Comparison of ENCODE assay signal across 8 mouse cellular contexts in the genomic region with DNA sequence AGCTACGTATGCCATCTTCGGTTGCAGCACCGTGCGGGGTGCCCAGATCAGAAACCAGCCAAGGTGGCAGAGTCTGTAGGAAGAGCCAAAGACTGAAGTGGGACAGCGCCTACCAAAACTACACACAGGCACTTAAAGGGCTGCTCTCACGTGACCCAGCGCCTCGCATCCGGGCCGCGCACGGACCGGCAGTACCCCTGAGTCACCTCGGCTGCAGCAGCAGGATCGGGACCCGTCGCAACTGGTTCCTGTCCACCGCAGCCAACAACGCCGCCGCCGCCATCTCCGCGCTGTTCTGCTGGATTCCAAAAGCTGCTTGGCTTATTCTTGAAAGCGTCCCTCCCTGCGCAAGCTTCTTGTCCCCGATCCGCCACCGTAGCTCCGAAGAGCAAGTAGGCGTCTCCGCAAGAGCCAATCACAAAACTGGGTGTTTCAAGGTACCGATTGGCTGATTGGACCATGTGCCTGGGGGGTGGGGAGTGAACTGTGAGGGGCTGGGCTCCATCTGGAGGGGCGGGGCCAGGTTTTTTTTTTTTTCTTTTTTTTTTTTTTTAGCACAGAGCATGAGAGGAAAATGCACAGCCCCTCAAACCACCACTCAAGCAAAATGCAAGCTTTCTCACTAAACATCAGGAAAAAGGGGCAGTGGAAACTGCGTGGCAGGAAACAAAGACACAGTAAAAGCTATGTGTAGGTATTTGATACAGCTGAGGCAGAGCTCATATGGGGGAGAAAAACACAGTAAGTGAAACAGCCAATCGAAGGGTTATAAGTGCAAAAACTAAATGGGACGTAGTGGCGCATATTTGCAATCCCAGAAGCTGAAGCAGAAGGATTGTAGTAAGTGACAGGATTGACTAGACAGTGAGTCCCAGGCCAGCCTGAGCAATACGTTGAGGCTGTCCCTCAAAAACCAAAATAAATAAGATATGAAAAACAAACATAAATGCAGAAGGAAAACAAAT. TPM values are rescaled to one million over a fixed set of nuclear protein-coding genes. Genes with fewer than 3 reads are reported as not detected.
DNase-seq lines count a peak whose midpoint lies in the region; ATAC-seq and TF ChIP-seq lines count a peak whose summit lies in the region.

A gene (minus strand): TSS at position 404 of the 965 bp plus-strand sequence.

- no peaks in the 10 kb centered on the region for H3K27me3 ChIP-seq in forebrain, embryonic 15.5 days

- TF ChIP-seq CTCF in lung, adult 2 months (IDR thresholded peaks at IDR 0.05; ENCODE audit: insufficient read depth, low read length) = no peak

- H3K4me1 ChIP-seq in ES-E14 (ENCODE audit: control insufficient read depth in 2 of 2, insufficient read depth in 2 of 2, low read length in 2 of 2, poor library complexity in 1 of 2) = 0 out of 4 replicates have a peak, but pooled peaks cover 0 to 3% of the 10 kb centered on the region in 2 experiments
- H3K4me1 ChIP-seq in forebrain, embryonic 15.5 days = peaks cover 20% of the 10 kb centered on the region
- H3K4me1 ChIP-seq in lung, adult 2 months (ENCODE audit: control insufficient read depth, insufficient read depth, low read length) = no peaks in the 10 kb centered on the region

- in situ Hi-C loops in ES-E14 (cut with MboI; ENCODE audit: low sequenced_read_pairs in 2 of 2, unreplicated experiment in 2 of 2) = no loop called here

- H3K27ac ChIP-seq in ES-E14 (ENCODE audit: insufficient read depth, low read depth, low read length, poor library complexity, severe bottlenecking) = peak within 1 kb of the TSS; percentile 77; the same call in 1 of the 2 replicates
- peak within 1 kb of the TSS; percentile 96 for H3K27ac ChIP-seq in forebrain, embryonic 15.5 days (replicated peaks)

- H3K36me3 ChIP-seq in ES-E14 (ENCODE audit: control insufficient read depth, insufficient read depth, low read length, poor library complexity, severe bottlenecking) = no peaks in the 10 kb centered on the region
- no peaks in the 10 kb centered on the region for H3K36me3 ChIP-seq in forebrain, embryonic 15.5 days

- DNase-seq in ES-E14 (ENCODE audit: low read depth, low spot score) = peak; percentile 92
- peak; percentile 96 for DNase-seq in cerebellum, adult 11-12 months
- peak; percentile 90 for DNase-seq in heart, postnatal 25 days (ENCODE audit: low spot score)
- peak; percentile 94 to 98 for DNase-seq in layer of hippocampus, adult 18-20 months (ENCODE audit: low spot score in 2 of 2)
- DNase-seq in lung, adult 2 months = peak; percentile 96
- peak; percentile 84 to 93 for DNase-seq in thymus, adult 18-20 months

- intact Hi-C loops in heart, postnatal 25 days (cut with DNase I) = loop anchor here (5.0 to 10.0 kb wide), 3 partner anchors 62 to 246 kb away; a partner anchor contains a TSS

- peak; percentile 99 for ATAC-seq in forebrain, embryonic 15.5 days (replicated peaks)
- ATAC-seq in neutrophil, adult 5-6 weeks (ENCODE audit: extremely low read depth, insufficient number of reproducible peaks, low FRiP score, poor library complexity, severe bottlenecking) = peak; percentile 100

- peak within 1 kb of the TSS; percentile 94 for H3K9ac ChIP-seq in ES-E14 (ENCODE audit: insufficient read depth, low read depth, low read length, poor library complexity, severe bottlenecking)
- peak within 1 kb of the TSS; percentile 87 for H3K9ac ChIP-seq in forebrain, embryonic 15.5 days (replicated peaks)

- 4% methylated on average over 39 of the region's 39 CpGs for WGBS in forebrain, embryonic 15.5 days
- 3% methylated on average over 39 of the region's 39 CpGs for WGBS in lung, adult 2 months

- H3K4me2 ChIP-seq in forebrain, embryonic 15.5 days (replicated peaks) = peak within 1 kb of the TSS; percentile 52

- H3K4me3 ChIP-seq in ES-E14 (ENCODE audit: insufficient read depth in 1 of 2, low read depth in 1 of 2, low read length in 2 of 2, poor library complexity in 1 of 2, severe bottlenecking in 1 of 2) = peak within 1 kb of the TSS; percentile 95 to 99
- peak within 1 kb of the TSS; percentile 92 for H3K4me3 ChIP-seq in forebrain, embryonic 15.5 days
- H3K4me3 ChIP-seq in lung, adult 2 months (replicated peaks; ENCODE audit: extremely low read depth, low read depth, low read length) = peak within 1 kb of the TSS; percentile 85

- TF ChIP-seq POLR2A in lung, adult 2 months (IDR thresholded peaks at IDR 0.05; ENCODE audit: borderline replicate concordance, extremely low read depth, low read depth, low read length) = peak; percentile 30; the same call in 1 of the 2 replicates

- no peaks in the 10 kb centered on the region for H3K9me3 ChIP-seq in ES-E14 (ENCODE audit: control insufficient read depth, insufficient read depth, low read depth, low read length)
- H3K9me3 ChIP-seq in forebrain, embryonic 15.5 days = no peaks in the 10 kb centered on the region

TF ChIP-seq in ES-E14, 5 proteins besides CTCF, POLR2A, EP300 and RAD21:
- TF ChIP-seq MAFK (IDR thresholded peaks at IDR 0.05; ENCODE audit: insufficient read depth, low read depth, low read length) = no peak
- TF ChIP-seq ZNF384 (IDR thresholded peaks at IDR 0.05; ENCODE audit: low read depth, low read length) = peak; percentile 99
- TF ChIP-seq HCFC1 (IDR thresholded peaks at IDR 0.05; ENCODE audit: borderline replicate concordance, insufficient read depth, low read length) = peak; percentile 64; the same call in 1 of the 2 replicates
- TF ChIP-seq CHD2 (IDR thresholded peaks at IDR 0.05; ENCODE audit: low read depth, low read length) = no peak

RNA-seq across cellular contexts. Expression of the gene that starts here (rescaled TPM):
- total RNA-seq in ES-E14 (2012; rRNA removed) = 16.6 and 20.3 TPM in 2 replicates
- 30.4 and 31.9 TPM in 2 replicates for polyA plus RNA-seq in forebrain, embryonic 15.5 days (2015; fragmentation: Nextera tagmentation; extraction: Ambion mirVana)
- total RNA-seq in heart, postnatal 25 days (2021) = 10 to 100 TPM; 79.4 to 87.1 TPM
- 10 to 100 TPM; 32.0 to 32.4 TPM for total RNA-seq in layer of hippocampus, adult 18-20 months (2021)
- 10.7 and 14.1 TPM in 2 replicates for polyA plus RNA-seq in lung, adult 2 months (2012; rRNA removed)
- 18.6 and 23.6 TPM in 2 replicates for total RNA-seq in neutrophil, adult 5-6 weeks (2017)

Comparison
In these comparisons a context has a peak if more than half of its experiments do, and no peak if none do; other contexts are left out.
1. Peak in every context shown above with its lines: DNase-seq, ATAC-seq, H3K4me3 ChIP-seq and H3K27ac ChIP-seq.